Mouse (Mus musculus) lung, postnatal 0 days (tissue): ENCODE measurements at regions not wholly inside any gene's neighbourhood (a gene's known extent, or its start where the extent isn't known, plus 50 kb on each side); places are given as distances from the start of the nearest gene placed in this dataset.
A peak's percentile ranks its signal among the peaks of the same experiment; 100 is the strongest.

Experiments
- ATAC-seq: fragments of 200-750 bp; cut with Nextera tagmentation; 2 replicates; pipeline ENCODE4 v1.8.0; 2017; ENCODE audit warnings: moderate library complexity
- DNase-seq: peaks from one replicate; pipeline ENCODE4 v3.0.0-alpha.2; 2016; ENCODE audit warnings: low spot score
- H3K27ac ChIP-seq: fragments of 300-500 bp; sonication (generic); 2 replicates; pipeline ENCODE4 v1.5.1; 2014; ENCODE audit warnings: antibody characterized with exemption, mild to moderate bottlenecking, low read length, mixed read lengths
- H3K27me3 ChIP-seq: fragments of 300-500 bp; sonication (generic); replicated peaks from 2 replicates; pipeline ENCODE4 v1.6.1; 2014; ENCODE audit warnings: low read length, mixed read lengths; ENCODE audit not compliant: insufficient read depth
- H3K36me3 ChIP-seq: fragments of 300-500 bp; sonication (generic); 2 replicates; pipeline ENCODE4 v1.6.1; 2014; ENCODE audit warnings: low read length, mixed read lengths; ENCODE audit not compliant: insufficient read depth
- H3K4me1 ChIP-seq: fragments of 300-500 bp; sonication (generic); 2 replicates; pipeline ENCODE4 v1.6.1; 2014; ENCODE audit warnings: antibody characterized with exemption, low read depth, low read length, mixed read lengths; ENCODE audit not compliant: insufficient read depth
- H3K4me2 ChIP-seq: fragments of 300-500 bp; sonication (generic); replicated peaks from 2 replicates; pipeline ENCODE4 v1.6.1; 2014; ENCODE audit warnings: low read depth, mild to moderate bottlenecking, low read length, moderate library complexity, mixed read lengths
- H3K4me3 ChIP-seq: fragments of 300-500 bp; sonication (generic); 2 replicates; pipeline ENCODE4 v1.5.1; 2014; ENCODE audit warnings: low read depth, low read length
- H3K9ac ChIP-seq: fragments of 300-500 bp; sonication (generic); replicated peaks from 2 replicates; pipeline ENCODE4 v1.6.1; 2014; ENCODE audit warnings: low read depth, mild to moderate bottlenecking
- H3K9me3 ChIP-seq: fragments of 300-500 bp; sonication (generic); 2 replicates; pipeline ENCODE4 v1.6.1; 2016; ENCODE audit warnings: low read length, mixed read lengths
- CTCF ChIP-seq: IDR thresholded peaks from 2 replicates; pipeline ENCODE4 v1.5.1; 2016; ENCODE audit warnings: antibody characterized with exemption, mild to moderate bottlenecking
- EP300 ChIP-seq: IDR thresholded peaks from 2 replicates; pipeline ENCODE4 v1.6.1; 2016; ENCODE audit warnings: antibody characterized with exemption, mild to moderate bottlenecking, control low read depth
- WGBS: fragments of 180-500 bp; shearing (Covaris S2); extraction: QIAGEN DNeasy Blood & Tissue Kit; methylation state at CpG from one replicate; pipeline ENCODE4 v1.1.7; 2014; 5-methylcytosine and 5-hydroxymethylcytosine counted together

DNA sequence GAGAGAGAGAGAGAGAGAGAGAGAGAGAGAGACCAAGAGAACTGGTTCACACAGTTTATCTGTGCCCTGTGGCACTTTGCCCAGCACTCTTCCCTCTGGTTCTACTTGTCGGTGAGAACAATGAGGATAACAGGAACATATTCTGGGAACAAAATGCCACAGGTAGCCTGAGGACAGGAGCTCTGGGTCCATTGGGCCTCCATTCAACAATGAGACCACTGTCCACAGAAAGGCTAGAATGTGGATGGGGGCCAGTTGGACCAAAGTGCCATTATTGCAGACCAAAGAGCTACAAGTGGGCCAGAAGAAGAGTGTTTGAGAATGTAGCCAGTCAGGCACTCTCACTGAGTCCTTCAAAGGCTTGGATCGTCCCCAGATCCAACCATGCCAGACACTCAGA, 600.2 kb upstream of the A1bg start:
- H3K9ac ChIP-seq = no peak overlapping the region
- H3K4me3 ChIP-seq = no peak overlapping the region
- no peak overlapping the region for H3K4me2 ChIP-seq
- no peak for TF ChIP-seq CTCF
- no peak for TF ChIP-seq EP300
- no peaks in the 10 kb centered on the region for H3K27me3 ChIP-seq
- H3K9me3 ChIP-seq = no peaks in the 10 kb centered on the region
- 25% methylated on average over 2 of the region's 2 CpGs for WGBS
- no peaks in the 10 kb centered on the region for H3K4me1 ChIP-seq
- no peaks in the 10 kb centered on the region for H3K36me3 ChIP-seq
- no peak for DNase-seq
- H3K27ac ChIP-seq = no peak overlapping the region
- ATAC-seq = no peak

DNA sequence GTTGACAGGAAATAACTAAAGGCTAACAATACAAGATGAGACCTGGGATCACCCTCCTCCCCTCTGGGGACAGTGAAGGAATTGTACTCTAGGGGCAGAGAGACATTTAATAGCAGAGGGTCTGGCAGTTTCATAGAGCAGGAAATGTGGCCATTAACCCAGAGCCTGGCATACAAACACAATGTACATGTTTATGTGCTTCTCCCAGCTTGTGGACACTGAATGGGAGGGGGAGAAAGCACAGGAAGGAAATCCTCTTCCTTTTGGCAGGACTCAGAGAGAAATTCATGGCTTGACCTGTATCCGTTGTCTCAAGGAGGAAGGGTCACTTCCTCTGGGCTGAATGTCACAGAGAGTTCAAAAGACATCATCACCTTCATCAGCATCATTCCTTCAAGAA, 594.5 kb upstream of the A1bg start:
- Histone ChIP-seq H3K36me3 (no peaks in the 10 kb centered on the region), H3K4me1 (0 out of 2 replicates have a peak, but pooled peaks cover 4% of the 10 kb centered on the region), H3K4me2 (no peak overlapping the region), H3K27ac (no peak overlapping the region), H3K9me3 (no peaks in the 10 kb centered on the region), H3K27me3 (no peaks in the 10 kb centered on the region), H3K9ac (no peak overlapping the region), H3K4me3 (no peak overlapping the region)
- DNase-seq (peak; percentile 51), ATAC-seq (peak; percentile 66)
- TF ChIP-seq CTCF = no peak
- TF ChIP-seq EP300 = peak; percentile 81
- 43% methylated on average over 1 of the region's 1 CpGs for WGBS

DNA sequence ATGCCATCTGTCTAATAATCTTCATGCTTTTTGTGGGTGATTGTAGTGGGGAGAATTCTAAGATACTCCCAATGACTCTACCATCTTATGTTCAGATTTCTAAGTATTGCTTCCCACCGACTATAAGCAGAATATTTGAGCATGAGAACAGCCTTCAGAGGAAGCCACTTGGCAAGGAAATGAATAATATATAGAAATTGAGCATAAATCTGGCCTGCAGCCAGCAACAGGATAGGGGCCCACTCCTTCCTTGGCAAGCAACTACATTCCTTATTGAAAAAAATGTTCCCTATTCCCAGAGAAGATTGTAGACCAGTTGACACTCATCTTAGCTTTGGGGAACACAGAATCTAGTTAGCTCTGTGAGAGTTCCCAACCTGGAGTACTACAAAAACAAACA, 591.5 kb upstream of the A1bg start:
- H3K9me3 ChIP-seq = no peaks in the 10 kb centered on the region
- H3K36me3 ChIP-seq = no peaks in the 10 kb centered on the region
- H3K4me1 ChIP-seq = 0 out of 2 replicates have a peak, but pooled peaks cover 4% of the 10 kb centered on the region
- no peaks in the 10 kb centered on the region for H3K27me3 ChIP-seq
- WGBS = 8% methylated on average over 1 of the region's 1 CpGs
- TF ChIP-seq EP300 (no peak), CTCF (no peak)
- no peak overlapping the region for H3K4me3 ChIP-seq
- DNase-seq = no peak
- no peak overlapping the region for H3K27ac ChIP-seq
- H3K4me2 ChIP-seq = no peak overlapping the region
- H3K9ac ChIP-seq = no peak overlapping the region
- ATAC-seq = no peak

DNA sequence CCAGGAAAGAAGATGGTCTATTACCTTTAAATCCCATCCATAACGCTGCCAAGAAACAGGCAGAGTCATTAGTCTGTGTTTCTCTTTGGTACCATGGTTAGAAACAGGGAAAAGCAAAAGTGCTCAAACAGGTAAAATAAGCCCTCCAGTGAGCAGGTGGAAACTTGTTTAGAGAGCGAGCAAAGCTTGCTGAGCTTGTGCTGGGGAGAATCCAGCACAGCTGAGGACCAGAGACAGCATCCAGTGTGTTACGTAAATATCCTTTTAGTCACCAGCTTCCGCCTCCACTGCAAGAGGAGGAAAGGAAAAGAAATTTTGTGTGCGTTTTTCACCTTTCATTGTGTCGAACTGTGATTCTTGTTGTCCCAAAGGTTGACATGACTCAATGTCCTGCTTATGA, 586.0 kb upstream of the A1bg start:
- ATAC-seq (no peak), DNase-seq (no peak)
- H3K27me3 ChIP-seq = no peaks in the 10 kb centered on the region
- no peaks in the 10 kb centered on the region for H3K9me3 ChIP-seq
- TF ChIP-seq CTCF (no peak), EP300 (no peak)
- H3K9ac ChIP-seq = no peak overlapping the region
- WGBS = 81% methylated on average over 6 of the region's 6 CpGs
- H3K4me2 ChIP-seq = no peak overlapping the region
- no peaks in the 10 kb centered on the region for H3K36me3 ChIP-seq
- no peak overlapping the region for H3K27ac ChIP-seq
- H3K4me1 ChIP-seq = no peaks in the 10 kb centered on the region
- no peak overlapping the region for H3K4me3 ChIP-seq

DNA sequence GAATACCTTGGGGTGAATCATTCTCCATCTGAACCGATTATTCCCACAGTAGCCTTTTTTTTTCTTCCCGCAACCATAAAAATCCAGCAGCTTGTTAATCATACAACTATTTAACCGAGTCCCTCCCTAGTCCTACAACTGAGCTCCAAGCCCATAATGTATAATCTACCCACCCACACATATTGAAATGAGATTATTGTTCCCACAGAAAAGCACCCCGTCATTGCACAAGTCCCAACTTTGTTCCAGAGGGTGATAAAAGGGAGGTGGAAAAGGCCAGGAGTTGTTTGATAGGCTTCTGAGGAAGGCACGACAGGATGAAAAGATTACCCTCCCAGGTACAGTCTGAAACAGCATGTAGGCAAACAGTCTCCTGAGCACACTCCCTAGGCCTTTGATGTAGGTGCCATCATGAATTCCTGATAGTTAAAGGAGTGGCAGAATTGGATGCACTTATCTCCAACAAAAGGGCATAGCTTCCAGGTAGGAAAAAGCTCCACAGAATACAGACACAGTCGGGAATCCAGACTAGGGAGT, 583.6 kb upstream of the A1bg start:
- H3K9me3 ChIP-seq = no peaks in the 10 kb centered on the region
- no peaks in the 10 kb centered on the region for H3K4me1 ChIP-seq
- H3K36me3 ChIP-seq = no peaks in the 10 kb centered on the region
- no peaks in the 10 kb centered on the region for H3K27me3 ChIP-seq
- no peak overlapping the region for H3K4me2 ChIP-seq
- TF ChIP-seq CTCF = no peak
- TF ChIP-seq EP300 = no peak
- DNase-seq = no peak
- H3K4me3 ChIP-seq = no peak overlapping the region
- H3K27ac ChIP-seq = no peak overlapping the region
- 70% methylated on average over 6 of the region's 6 CpGs for WGBS
- H3K9ac ChIP-seq = no peak overlapping the region
- ATAC-seq = no peak

DNA sequence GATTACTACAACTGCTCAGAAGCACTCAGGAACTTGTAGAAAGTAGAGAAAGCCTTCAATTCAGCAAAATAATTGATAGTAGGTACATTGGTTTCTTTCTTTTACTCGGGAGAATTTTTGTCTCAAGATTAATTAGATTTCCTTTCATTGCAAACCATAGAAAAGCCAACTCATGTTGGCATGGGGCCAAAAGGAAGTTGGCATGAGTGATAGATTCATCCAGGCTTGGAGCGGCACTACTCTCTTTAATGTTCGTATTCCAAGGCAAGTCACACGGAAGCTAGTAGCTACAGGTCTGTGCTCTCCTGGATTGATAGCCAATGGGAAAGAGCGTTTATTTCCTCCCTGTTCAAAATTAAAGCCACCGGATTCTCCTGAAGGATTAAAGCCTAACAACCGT, 580.6 kb upstream of the A1bg start:
- no peak for TF ChIP-seq CTCF
- no peak for TF ChIP-seq EP300
- ATAC-seq (no peak), DNase-seq (no peak)
- H3K4me3 ChIP-seq = no peak overlapping the region
- no peaks in the 10 kb centered on the region for H3K36me3 ChIP-seq
- no peaks in the 10 kb centered on the region for H3K9me3 ChIP-seq
- H3K4me2 ChIP-seq = no peak overlapping the region
- no peak overlapping the region for H3K9ac ChIP-seq
- no peaks in the 10 kb centered on the region for H3K27me3 ChIP-seq
- H3K27ac ChIP-seq = no peak overlapping the region
- no peaks in the 10 kb centered on the region for H3K4me1 ChIP-seq
- WGBS = 47% methylated on average over 7 of the region's 7 CpGs

DNA sequence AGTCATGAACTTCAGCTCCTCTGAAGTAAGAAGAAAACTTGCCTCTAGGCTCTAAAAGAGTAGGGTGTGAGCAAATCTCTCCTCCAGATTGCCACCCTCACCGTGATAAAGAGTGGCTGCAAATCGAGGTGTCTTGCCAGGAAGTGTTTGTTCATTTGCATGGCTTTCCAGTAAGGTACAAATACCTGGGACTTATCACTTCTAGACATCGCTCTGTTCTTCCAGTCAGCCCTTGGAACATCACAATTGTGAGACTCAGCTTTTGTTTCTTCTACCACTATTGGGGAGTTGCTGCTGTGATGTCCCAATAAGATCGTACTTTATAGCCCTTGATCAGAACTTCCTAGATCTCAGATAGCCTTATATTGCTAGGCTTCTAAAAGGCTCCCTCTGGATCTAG, 566.9 kb upstream of the A1bg start:
- 78% methylated on average over 4 of the region's 4 CpGs for WGBS
- H3K4me2 ChIP-seq = no peak overlapping the region
- no peak for ATAC-seq

More for the DNA sequence above, 566.9 kb upstream of the A1bg start:
- Histone ChIP-seq H3K36me3 (no peaks in the 10 kb centered on the region), H3K4me3 (no peak overlapping the region), H3K9ac (no peak overlapping the region), H3K27me3 (no peaks in the 10 kb centered on the region), H3K27ac (no peak overlapping the region), H3K4me1 (no peaks in the 10 kb centered on the region), H3K9me3 (no peaks in the 10 kb centered on the region)
- peak; percentile 64 for DNase-seq
- TF ChIP-seq CTCF (no peak), EP300 (no peak)
